15 mouse cellular contexts compared by ENCODE assay signal in the genomic region with DNA sequence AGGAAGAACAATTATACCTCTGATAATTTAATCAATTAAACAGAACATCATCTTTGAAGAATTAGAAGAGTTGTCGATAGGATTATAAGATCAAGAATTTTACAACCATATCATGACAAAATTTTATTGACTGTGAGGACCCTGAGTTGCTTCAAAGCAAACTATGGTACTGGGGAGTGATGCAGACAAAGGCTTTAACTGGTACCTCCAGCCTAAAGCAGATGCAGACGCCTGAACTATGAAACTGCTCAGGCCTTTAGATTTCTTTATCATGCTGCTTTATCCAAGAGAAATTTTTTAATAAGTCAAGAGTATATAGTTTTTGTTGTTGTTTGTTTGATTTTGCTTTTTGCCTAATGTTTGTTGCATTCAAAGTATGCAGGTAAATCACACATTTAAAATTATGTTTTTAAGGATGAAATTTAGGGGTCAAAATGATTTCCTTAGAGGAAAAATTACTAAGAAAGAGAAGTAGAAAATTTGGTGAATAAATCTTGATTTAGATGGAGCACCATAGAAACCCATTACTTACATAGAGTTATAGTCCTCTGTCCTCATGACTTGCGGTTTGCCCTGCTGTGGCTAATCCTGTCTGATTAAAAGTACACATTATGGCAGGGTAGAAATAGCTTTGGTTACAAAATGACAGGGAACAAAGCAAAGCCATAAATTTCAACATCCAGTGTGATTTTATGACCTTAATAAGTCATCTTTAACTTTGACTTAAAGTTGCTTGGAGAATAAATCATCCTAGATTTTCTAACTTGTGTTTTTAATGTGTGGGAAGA.
"Had no signal": no experiment of that assay in that cellular context is flagged by ENCODE, and none has a peak within 500 bp of the region (broad histone marks: within the 10 kb centered on the region; RNA-seq: fewer than 3 reads in every experiment).

No protein-coding gene starts in this region.

- H3K4me1 ChIP-seq: heart, embryonic 13.5 days; heart, embryonic 15.5 days; kidney, embryonic 15.5 days; limb, embryonic 13.5 days; limb, embryonic 15.5 days; liver, embryonic 12.5 days had no signal

- H3K4me2 ChIP-seq: heart, embryonic 11.5 days; heart, embryonic 13.5 days; heart, embryonic 15.5 days; hindbrain, embryonic 14.5 days; kidney, embryonic 15.5 days; limb, embryonic 13.5 days; limb, embryonic 15.5 days; liver, embryonic 12.5 days had no signal

- ATAC-seq: hindbrain, embryonic 16.5 days; liver, embryonic 12.5 days had no signal

- H3K9me3 ChIP-seq: heart, embryonic 13.5 days; heart, embryonic 15.5 days; kidney, embryonic 15.5 days; limb, embryonic 13.5 days; limb, embryonic 15.5 days; liver, embryonic 12.5 days had no signal

- H3K27ac ChIP-seq: heart, adult 2 months; heart, embryonic 13.5 days; heart, embryonic 15.5 days; hindbrain, embryonic 14.5 days; kidney, embryonic 15.5 days; limb, embryonic 13.5 days; limb, embryonic 15.5 days; liver, embryonic 12.5 days; liver, embryonic 14.5 days had no signal

- H3K27me3 ChIP-seq: heart, embryonic 13.5 days; heart, embryonic 15.5 days; kidney, embryonic 15.5 days; limb, embryonic 13.5 days; limb, embryonic 15.5 days; liver, embryonic 12.5 days had no signal

- H3K9ac ChIP-seq: heart, embryonic 13.5 days; heart, embryonic 15.5 days; hindbrain, embryonic 14.5 days; kidney, embryonic 15.5 days; limb, embryonic 13.5 days; limb, embryonic 15.5 days; liver, embryonic 12.5 days; liver, embryonic 14.5 days had no signal

- DNase-seq: gastrocnemius, postnatal 14 days; gastrocnemius, postnatal 36 days; heart, adult 11 months; heart, adult 2 months; kidney, adult 11 months had no signal

- H3K36me3 ChIP-seq: heart, embryonic 13.5 days; heart, embryonic 15.5 days; kidney, embryonic 15.5 days; limb, embryonic 13.5 days; limb, embryonic 15.5 days; liver, embryonic 12.5 days had no signal

- H3K4me3 ChIP-seq: heart, adult 2 months; heart, embryonic 13.5 days; heart, embryonic 15.5 days; kidney, embryonic 15.5 days; limb, embryonic 13.5 days; limb, embryonic 15.5 days; liver, embryonic 12.5 days had no signal
